Mouse (Mus musculus) lung, adult 2 months (tissue): ENCODE data around the gene Ccna1. TPM values are rescaled to one million over a fixed set of nuclear protein-coding genes. Genes with fewer than 3 reads are reported as not detected.

Source experiments
- DNase-seq: peaks from one replicate; pipeline ENCODE4 v3.0.0; 2022
- H3K4me1 ChIP-seq: fragments of 200-500 bp; 2 replicates; pipeline ENCODE4 v1.6.1; 2011; ENCODE audit warnings: low read length; ENCODE audit not compliant: control insufficient read depth, insufficient read depth
- H3K4me3 ChIP-seq: fragments of 200-500 bp; replicated peaks from 2 replicates; pipeline ENCODE3; 2011; ENCODE audit warnings: low read depth, mild to moderate bottlenecking, control low read depth, low read length; ENCODE audit errors: extremely low read depth
- CTCF ChIP-seq: fragments of 200-500 bp; IDR thresholded peaks from 2 replicates; pipeline ENCODE4 v1.5.1; 2011; ENCODE audit warnings: mild to moderate bottlenecking, low read length, control low read depth; ENCODE audit not compliant: insufficient read depth
- POLR2A ChIP-seq: fragments of 200-500 bp; IDR thresholded peaks from 2 replicates; pipeline ENCODE4 v1.6.1; 2011; ENCODE audit warnings: low read depth, mild to moderate bottlenecking, control low read depth, low read length, borderline replicate concordance; ENCODE audit errors: extremely low read depth
- WGBS: fragments of 180-500 bp; shearing (Covaris S2); methylation state at CpG from one replicate; pipeline ENCODE4 v1.1.7; 2018; 5-methylcytosine and 5-hydroxymethylcytosine counted together
- polyA plus RNA-seq: library from polyadenylated mRNA; depleted of rRNA; stranded (reverse); fragments of >200 nt; gene quantifications from 2 replicates; pipeline ENCODE4 v1.2.3, GENCODE M21; 2012

Gene Ccna1
- polyA plus RNA-seq, 1 experiment: 1.3 TPM

DNA sequence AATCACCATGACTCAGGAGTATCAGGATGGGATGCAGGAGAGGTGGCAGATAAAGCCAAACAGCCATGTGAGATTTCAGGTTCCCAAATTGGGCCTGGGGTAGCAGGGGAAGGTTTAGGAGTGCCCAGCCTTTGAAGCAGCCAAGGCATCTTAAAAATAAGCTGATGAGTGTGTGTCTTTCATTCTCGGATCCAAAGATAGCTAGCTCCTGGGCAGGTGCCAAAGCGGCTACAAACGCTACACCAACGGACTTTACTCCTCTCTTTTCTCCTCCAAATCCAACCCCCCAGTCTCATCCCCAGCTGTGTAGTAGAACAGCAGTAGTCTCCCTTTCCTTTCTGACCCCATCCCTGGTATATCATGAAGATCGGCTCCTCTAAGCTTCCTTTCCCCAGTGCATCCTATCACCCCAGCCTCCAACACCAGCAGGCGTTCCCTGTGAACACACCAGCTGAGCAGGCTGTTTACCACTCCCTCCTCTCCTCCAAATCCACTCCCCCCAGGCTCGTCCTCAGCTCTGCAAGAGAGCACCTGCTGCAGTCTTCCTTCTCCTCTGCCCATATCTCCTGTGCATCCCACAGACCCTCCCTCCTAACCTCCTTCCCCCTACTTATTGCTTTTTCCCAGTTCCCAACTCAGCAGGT is 12.6 kb upstream of the Ccna1 start:
- H3K4me3 ChIP-seq: no peak overlapping the region
- WGBS: 30% methylated on average over 7 of the region's 7 CpGs

DNA sequence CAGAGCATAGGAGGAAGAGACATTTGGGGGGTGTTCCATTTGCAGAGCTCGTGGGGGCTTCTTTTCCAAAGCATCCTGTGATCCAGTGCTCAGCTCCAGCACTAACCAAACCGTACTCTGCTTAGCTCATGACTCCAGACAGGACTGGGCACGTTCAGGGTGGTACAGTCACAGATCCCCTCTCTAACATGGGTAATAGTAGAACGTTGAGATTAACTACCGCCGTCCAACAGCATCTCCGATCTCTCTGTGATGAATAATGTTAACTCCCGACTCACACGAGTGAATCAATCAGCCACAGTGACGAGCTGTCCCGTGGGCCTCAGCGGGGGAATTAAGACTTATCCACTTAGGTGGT is 11.3 kb upstream of the Ccna1 start:
- no peak for TF ChIP-seq POLR2A
- no peak for TF ChIP-seq CTCF
- no peaks in the 10 kb centered on the region for H3K4me1 ChIP-seq
- WGBS: 54% methylated on average over 12 of the region's 12 CpGs
- DNase-seq: no peak
- H3K4me3 ChIP-seq: no peak overlapping the region

More for the DNA sequence above, 12.6 kb upstream of the Ccna1 start:
- TF ChIP-seq CTCF (no peak), POLR2A (no peak)
- no peaks in the 10 kb centered on the region for H3K4me1 ChIP-seq
- no peak for DNase-seq

DNA sequence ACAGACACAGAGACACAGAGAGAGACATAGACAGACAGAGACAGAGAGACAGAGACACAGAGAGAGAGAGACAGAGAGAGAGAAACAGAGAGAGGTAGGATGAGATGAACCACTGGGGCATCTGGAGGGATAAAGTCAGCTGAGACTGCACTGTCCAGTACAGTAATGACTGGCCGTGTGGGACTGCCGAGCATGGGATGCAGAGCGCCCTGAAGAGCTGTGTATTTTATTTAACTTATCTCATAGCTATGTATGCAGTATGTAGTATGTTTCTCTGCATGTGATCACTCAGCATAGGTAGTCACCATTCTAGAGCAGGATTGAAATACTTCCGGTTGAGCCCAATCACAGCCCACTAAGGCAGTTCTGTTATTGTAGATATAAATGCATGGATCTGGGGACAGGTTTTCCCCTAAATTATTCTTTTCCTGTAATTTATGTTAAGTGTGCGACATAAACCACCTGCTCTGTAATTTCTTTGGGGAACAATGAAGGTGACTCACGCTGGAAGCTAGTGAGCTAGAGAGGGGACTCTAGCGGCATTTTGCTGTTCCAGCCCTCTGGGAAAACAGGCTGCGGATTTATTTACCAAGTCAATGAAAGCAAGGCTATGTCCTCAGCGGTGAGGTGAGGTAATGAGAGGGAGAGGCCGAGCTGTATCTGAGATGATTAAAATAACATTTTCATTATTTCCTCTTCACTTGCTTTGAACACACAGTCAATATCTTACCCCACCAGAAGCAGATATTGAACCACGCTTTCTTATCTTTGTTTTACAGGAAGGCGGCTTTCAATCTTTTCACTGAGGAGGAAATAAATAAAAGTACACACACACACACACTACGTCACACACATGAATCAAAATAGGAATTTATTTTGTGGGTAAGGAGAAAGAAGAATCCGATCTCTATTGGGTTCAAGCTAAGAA is 10.7 kb upstream of the Ccna1 start:
- no peak for TF ChIP-seq CTCF
- 39% methylated on average over 14 of the region's 14 CpGs for WGBS
- no peaks in the 10 kb centered on the region for H3K4me1 ChIP-seq
- H3K4me3 ChIP-seq: no peak overlapping the region
- DNase-seq: no peak

DNA sequence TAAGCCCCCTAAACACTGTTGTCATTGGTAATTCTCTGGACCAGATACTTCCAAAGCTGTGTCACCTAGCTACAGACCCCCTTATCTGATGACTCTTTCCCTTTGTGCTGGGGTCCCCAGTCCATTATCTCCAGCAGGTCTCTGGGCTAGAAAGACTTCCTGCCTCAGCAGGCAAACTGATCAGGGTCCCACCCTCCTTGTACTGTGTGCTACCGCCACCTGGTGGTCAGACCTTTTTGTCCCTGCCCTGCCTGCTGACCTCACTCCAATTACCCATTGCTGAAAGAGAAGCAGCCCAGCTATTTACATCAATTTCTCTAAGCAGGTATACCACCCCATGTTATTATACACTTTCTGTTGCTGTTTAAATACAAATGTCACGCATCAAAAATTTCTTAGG is 9.1 kb upstream of the Ccna1 start:
- WGBS: 17% methylated on average over 2 of the region's 2 CpGs
- no peaks in the 10 kb centered on the region for H3K4me1 ChIP-seq
- no peak overlapping the region for H3K4me3 ChIP-seq
- peak; percentile 43 for DNase-seq
- TF ChIP-seq CTCF: peak; percentile 90
- no peak for TF ChIP-seq POLR2A

DNA sequence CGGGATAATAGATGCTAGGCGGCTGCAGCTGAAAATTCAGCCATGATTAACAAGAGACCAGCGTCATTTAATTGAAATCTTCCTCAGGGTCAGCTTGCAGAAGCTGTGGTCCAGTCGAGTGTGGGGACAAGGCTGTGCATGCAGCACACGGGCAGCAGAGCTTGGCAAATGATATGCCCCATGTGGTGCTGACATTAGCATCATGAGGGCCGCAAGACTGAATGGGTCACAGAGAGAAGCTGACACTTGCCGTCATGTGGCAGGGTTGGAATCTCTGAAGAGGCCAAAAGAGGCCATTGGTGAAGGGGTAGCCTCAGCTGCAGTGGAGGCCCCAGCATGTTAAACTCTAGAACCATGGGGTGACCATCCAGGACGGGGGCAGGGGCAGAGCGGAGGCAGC is 7.4 kb upstream of the Ccna1 start:
- no peak for TF ChIP-seq CTCF
- TF ChIP-seq POLR2A: no peak
- WGBS: 75% methylated on average over 9 of the region's 9 CpGs

DNA sequence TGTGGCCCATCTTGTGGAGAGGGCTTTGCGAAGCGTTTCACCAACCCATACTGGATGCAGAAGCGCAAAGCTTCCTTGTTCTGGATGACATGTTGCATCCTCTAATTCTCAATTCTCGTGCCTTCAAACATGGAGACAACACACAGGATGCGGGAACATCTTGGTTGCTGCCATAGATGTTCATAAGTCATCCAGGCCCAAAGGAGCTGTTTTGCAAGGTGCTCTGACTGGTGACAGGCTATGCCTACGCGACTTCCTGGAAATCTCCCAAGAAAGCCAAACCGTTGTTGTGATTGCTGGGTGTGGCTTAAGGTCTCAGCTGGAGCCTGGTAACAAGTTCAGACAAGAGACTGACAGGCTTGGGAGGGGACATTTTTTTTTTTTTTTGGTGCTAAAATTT is 1.1 kb upstream of the Ccna1 start:
- H3K4me3 ChIP-seq: no peak overlapping the region
- TF ChIP-seq CTCF (no peak), POLR2A (no peak)
- 0 out of 2 replicates have a peak, but pooled peaks cover 2% of the 10 kb centered on the region for H3K4me1 ChIP-seq
- no peak for DNase-seq
- 66% methylated on average over 8 of the region's 8 CpGs for WGBS

More for the DNA sequence above, 7.4 kb upstream of the Ccna1 start:
- no peaks in the 10 kb centered on the region for H3K4me1 ChIP-seq
- no peak for DNase-seq
- H3K4me3 ChIP-seq: no peak overlapping the region

DNA sequence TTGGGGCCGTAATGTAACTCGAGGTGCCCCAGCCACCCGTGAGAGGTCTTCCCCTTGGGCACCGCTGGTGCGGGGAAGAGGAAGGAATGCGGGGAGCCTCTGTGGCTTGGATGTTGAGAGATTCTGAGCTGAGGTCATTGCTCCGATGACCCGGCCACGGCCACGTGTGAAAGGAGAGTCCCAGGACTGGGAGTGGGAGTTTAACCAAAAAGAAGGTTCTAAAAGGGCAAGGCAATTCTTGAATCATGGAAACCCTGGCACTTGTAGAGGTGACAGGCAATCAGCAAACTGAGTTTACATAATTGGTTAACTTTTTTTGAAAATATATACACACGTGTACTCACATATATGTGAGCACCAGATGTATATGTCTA is 433 bp upstream of the Ccna1 start:
- DNase-seq: no peak
- Histone ChIP-seq H3K4me3 (no peak overlapping the region), H3K4me1 (0 out of 2 replicates have a peak, but pooled peaks cover 2% of the 10 kb centered on the region)
- TF ChIP-seq CTCF (no peak), POLR2A (no peak)
- WGBS: 11% methylated on average over 11 of the region's 11 CpGs

DNA sequence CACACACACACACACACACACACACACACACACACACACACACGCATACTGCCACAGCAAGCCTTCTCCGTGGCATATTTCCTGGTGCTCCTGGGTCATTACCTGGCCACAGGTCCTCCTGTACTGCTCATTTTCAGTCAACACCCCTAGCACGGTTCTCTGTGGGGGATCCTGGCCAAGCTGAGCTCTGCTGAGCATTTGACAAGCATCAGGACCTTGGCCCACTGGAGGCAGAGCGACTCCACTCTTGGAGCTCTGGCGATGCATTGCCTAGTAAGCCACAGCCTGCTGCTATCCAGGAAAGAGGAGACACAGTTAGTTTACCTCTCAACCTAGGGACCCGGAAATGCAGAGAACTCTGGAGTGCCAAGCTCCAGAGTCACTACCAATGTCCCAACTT is 1.1 kb downstream of the Ccna1 start:
- WGBS: 61% methylated on average over 6 of the region's 6 CpGs
- TF ChIP-seq CTCF (no peak), POLR2A (no peak)
- no peak for DNase-seq
- Histone ChIP-seq H3K4me3 (no peak overlapping the region), H3K4me1 (0 out of 2 replicates have a peak, but pooled peaks cover 2% of the 10 kb centered on the region)

DNA sequence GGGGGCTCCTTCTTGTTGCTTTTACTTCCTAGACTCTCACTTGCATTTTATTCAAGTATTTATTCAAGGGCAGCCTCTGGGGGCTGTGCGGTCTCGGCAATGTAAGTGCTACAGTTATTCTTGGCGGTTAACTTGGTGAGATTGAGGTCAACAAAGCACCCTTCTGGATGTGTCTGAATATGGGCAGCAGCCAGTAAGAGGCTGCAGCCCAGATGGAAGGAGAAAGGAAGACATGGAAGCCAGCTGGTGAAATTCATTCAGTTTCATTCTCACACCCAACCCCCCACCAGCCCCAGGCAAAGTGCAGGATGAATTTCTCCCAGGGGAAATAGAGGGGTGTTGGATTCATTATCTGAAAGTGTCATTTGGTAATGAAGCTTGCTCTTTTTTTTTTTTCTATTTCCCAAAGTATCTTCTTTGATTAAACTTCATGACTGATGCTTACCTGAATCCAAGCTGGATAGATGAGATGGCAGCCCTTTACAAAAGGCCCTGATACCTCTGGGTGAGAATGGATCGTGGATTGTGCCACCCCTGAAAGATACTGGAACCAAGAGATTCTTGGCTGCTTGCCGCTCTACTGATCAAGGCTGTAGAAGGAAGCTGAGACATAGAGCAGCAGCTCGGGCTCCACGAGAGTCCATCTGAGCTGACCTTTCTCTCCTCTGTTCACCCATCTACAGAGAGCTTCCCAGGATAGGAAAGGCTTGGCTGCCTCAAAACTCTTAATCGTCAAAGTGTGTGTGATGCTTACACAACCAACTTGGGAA is 10.5 kb downstream of the Ccna1 start:
- H3K4me1 ChIP-seq: no peaks in the 10 kb centered on the region
- TF ChIP-seq CTCF: no peak
- TF ChIP-seq POLR2A: no peak
- no peak for DNase-seq
- no peak overlapping the region for H3K4me3 ChIP-seq
- 52% methylated on average over 8 of the region's 8 CpGs for WGBS

DNA sequence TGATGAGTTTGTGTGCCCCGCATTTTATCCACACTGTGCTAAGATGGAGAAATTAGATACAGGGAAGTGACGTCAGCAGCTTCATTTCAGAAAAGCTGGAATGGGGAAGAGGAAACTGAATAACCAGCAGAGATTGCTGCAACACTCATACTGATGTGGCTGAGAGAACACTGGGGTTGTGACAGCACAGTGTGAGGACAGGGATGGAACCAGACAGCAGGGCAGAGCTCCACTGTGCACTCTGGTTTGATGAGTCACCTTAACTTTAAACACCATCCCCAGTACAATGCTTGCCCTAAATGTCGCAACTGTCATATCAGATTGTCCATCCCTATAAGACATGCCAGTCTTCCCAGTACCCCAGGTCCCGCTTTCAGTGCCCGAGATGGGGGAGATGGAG is 17.7 kb downstream of the Ccna1 start:
- DNase-seq: no peak
- H3K4me3 ChIP-seq: no peak overlapping the region
- 84% methylated on average over 5 of the region's 5 CpGs for WGBS
- no peak for TF ChIP-seq CTCF
- TF ChIP-seq POLR2A: no peak
- no peaks in the 10 kb centered on the region for H3K4me1 ChIP-seq
